Mouse (Mus musculus) megakaryocyte, embryonic 14.5 days (primary cell): ENCODE measurements around the gene Lgsn. TPM values are rescaled to one million over a fixed set of nuclear protein-coding genes. Genes with fewer than 3 reads are reported as not detected.

Source experiments
- H3K27me3 ChIP-seq: replicated peaks from 2 replicates; pipeline ENCODE3; 2012; ENCODE audit warnings: inconsistent platforms
- H3K36me3 ChIP-seq: replicated peaks from 2 replicates; pipeline ENCODE3; 2012; ENCODE audit warnings: low read length, inconsistent platforms, mixed read lengths
- H3K4me1 ChIP-seq: 2 replicates; pipeline ENCODE4 v1.6.1; 2012; ENCODE audit warnings: inconsistent platforms
- H3K4me3 ChIP-seq: replicated peaks from 2 replicates; pipeline ENCODE3; 2012; ENCODE audit warnings: moderate library complexity, mild to moderate bottlenecking, inconsistent platforms
- H3K9me3 ChIP-seq: 2 replicates; pipeline ENCODE4 v1.6.1; 2012; ENCODE audit warnings: inconsistent platforms
- FLI1 ChIP-seq: IDR thresholded peaks from 2 replicates; pipeline ENCODE4 v1.6.1; 2012; ENCODE audit warnings: low read length, inconsistent platforms, mixed read lengths
- GATA1 ChIP-seq: IDR thresholded peaks from 3 replicates; pipeline ENCODE4 v1.6.1; 2012; ENCODE audit warnings: mixed read lengths, low read length, inconsistent platforms, borderline replicate concordance
- polyA plus RNA-seq: library from polyadenylated mRNA; stranded (reverse); fragments of >175 nt; gene quantifications from 2 replicates; pipeline ENCODE4 v1.2.3, GENCODE M21; 2012; ENCODE audit warnings: low replicate concordance; ENCODE audit not compliant: insufficient read depth

Lgsn gene
- not detected in 2 replicates for polyA plus RNA-seq

DNA sequence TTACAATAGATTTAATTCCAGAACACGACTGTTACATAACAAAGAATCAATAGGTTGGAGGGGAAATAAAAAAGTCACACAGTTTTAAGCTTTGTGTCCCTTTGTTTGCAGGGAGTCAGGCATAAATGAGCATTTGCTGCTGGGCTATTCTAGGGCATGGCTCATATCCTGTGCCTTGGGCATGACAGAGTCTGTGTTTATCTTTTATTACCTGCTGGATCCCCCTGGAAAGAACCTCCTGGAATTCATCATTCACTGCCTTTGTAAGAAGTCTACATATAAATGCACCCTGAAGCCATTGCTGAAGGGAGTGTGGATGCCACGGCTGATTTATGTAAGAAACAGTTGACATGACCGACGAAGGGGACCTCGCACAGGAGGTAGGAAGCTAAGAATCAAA lies at the start of gene Lgsn:
Lgsn (plus strand) TSS at position 301 of the 400 bp plus-strand sequence.
- Histone ChIP-seq H3K27me3 (no peaks in the 10 kb centered on the region), H3K4me3 (no peak within 1 kb of the TSS), H3K9me3 (peaks cover 4% of the 10 kb centered on the region; the same call in 1 of the 2 replicates), H3K4me1 (no peaks in the 10 kb centered on the region), H3K36me3 (no peaks in the 10 kb centered on the region)
- TF ChIP-seq FLI1 (no peak), GATA1 (no peak)

DNA sequence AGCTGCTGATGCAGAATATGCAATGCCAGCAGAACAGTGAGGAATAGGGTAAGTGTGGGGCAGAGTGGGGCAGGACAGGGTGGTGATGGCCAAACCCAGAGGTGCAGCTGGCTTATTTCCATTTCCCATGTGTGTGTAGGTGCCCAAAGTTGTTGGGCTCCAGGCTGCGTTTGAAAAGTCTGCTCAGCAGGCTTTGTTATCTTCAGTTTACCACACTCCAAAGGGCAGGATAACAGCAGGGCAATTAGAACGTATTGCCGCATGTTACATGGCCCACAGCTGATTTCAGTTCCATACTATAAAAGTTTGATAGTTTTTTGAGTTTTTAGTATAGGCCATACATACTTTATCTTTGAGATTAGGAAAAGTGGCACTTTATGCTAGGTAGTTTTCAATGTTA lies 37.8 kb upstream of the Lgsn start:
- no peak for TF ChIP-seq GATA1
- H3K9me3 ChIP-seq, result peaks cover 3% of the 10 kb centered on the region; the same call in 1 of the 2 replicates
- H3K4me1 ChIP-seq, result no peaks in the 10 kb centered on the region
- H3K4me3 ChIP-seq, result no peak overlapping the region
- no peaks in the 10 kb centered on the region for H3K36me3 ChIP-seq
- no peaks in the 10 kb centered on the region for H3K27me3 ChIP-seq

DNA sequence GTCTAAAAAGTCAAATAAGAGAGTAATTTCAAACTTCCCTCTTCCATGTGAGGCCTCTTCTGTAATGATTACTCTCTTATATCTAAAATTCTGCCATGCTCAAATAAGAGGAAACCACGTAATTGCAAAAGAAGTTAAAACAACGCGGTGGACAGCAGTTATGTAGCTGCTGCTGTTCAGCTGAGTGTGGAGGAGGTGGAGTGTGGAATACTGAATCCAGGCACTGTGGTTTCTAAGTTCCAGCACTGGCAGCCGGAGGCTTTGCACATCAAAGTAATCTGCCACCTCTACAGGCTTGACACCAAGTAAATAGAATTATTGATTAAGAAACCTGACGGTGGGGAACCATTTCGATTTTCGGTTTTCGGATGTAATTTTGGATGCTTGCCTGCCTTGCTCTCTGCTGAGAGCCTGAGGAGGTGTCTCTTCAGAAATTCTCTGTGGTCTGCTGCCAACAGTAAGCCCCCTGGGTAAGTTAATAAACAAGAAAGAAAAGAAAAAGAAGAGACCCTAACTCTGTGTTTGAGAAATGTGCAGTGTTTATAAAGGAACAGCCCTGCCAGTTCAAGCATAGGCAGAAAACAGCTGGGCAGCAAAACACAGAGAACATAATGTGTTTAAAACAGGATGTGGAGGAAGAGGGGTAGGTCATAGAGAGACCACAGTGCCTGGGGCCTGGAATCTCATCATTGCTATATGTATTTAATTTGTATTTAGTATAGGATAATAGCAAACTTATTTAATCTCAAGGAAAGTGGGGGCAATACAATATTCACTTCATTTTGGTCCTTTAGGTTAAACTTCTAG lies 33.7 kb upstream of the Lgsn start:
- TF ChIP-seq GATA1 (no peak), FLI1 (no peak)
- H3K4me3 ChIP-seq, result no peak overlapping the region

DNA sequence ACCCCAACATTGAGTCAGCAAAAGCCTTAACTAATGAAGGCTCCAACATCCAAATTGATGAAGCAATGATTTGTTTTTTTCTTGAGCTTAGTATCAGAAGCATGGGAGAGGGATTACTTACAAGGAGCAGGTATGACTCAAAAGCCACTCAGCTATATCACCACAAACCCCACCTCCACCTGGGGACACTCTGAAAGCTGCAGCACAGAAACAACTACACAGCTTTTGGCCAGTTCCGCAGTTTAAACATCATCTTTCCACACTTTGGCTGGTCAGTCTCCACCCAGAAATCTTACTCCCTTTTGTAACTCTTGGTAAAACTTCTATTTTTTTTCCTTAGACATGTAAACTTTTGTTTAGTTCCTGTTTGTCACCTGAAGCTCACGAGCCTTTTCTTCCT lies 32.6 kb upstream of the Lgsn start:
- Histone ChIP-seq H3K4me3 (no peak overlapping the region), H3K4me1 (no peaks in the 10 kb centered on the region), H3K27me3 (no peaks in the 10 kb centered on the region), H3K9me3 (no peaks in the 10 kb centered on the region), H3K36me3 (no peaks in the 10 kb centered on the region)
- TF ChIP-seq GATA1 (no peak), FLI1 (no peak)

More for the DNA sequence above, 33.7 kb upstream of the Lgsn start:
- no peaks in the 10 kb centered on the region for H3K4me1 ChIP-seq
- H3K27me3 ChIP-seq, result no peaks in the 10 kb centered on the region
- no peaks in the 10 kb centered on the region for H3K36me3 ChIP-seq
- H3K9me3 ChIP-seq, result peaks cover 1% of the 10 kb centered on the region; the same call in 1 of the 2 replicates

DNA sequence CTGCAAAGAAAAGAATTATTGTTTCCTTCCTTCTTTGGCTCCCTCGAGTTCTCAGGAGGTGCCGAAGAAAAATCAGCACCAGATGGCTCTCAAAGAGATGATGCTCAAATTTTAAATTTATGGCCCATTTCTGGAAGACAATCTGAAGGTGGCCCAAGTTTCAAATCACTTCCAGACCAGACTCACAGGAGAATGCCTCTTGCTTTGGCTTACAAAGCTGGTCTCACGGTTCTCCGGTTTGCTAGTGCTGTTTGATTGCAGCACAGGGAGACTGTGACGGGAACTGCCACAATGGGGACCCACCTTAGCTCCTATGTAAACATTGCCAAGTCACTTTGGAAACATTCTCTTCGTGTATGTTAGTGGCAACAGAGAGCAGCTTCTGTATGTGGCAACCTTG lies 26.5 kb upstream of the Lgsn start:
- TF ChIP-seq FLI1 (no peak), GATA1 (no peak)
- Histone ChIP-seq H3K36me3 (no peaks in the 10 kb centered on the region), H3K4me3 (no peak overlapping the region), H3K4me1 (no peaks in the 10 kb centered on the region), H3K9me3 (no peaks in the 10 kb centered on the region), H3K27me3 (no peaks in the 10 kb centered on the region)

DNA sequence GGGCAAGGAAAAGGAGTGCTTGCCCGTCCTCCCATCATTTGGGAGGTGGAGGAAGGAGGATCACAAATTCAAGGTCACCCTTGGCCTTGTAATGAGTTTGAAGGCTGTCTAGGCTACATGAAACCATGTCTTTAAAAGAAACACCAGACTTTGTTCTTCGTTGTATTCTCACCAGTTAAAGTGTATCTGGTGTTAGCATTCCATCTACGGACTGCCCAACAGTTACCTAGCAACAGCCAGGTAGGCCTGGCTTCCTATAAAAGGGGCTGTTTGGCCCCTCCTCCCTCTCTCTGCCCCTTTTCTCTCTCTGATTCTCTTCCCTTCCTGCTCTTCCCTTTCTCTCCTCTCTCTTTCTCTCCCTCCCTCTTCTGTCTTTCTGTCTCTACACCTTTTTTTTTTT lies 25.7 kb upstream of the Lgsn start:
- H3K36me3 ChIP-seq, result no peaks in the 10 kb centered on the region
- no peaks in the 10 kb centered on the region for H3K9me3 ChIP-seq
- TF ChIP-seq GATA1 (no peak), FLI1 (no peak)
- no peaks in the 10 kb centered on the region for H3K27me3 ChIP-seq
- H3K4me3 ChIP-seq, result no peak overlapping the region
- no peaks in the 10 kb centered on the region for H3K4me1 ChIP-seq

DNA sequence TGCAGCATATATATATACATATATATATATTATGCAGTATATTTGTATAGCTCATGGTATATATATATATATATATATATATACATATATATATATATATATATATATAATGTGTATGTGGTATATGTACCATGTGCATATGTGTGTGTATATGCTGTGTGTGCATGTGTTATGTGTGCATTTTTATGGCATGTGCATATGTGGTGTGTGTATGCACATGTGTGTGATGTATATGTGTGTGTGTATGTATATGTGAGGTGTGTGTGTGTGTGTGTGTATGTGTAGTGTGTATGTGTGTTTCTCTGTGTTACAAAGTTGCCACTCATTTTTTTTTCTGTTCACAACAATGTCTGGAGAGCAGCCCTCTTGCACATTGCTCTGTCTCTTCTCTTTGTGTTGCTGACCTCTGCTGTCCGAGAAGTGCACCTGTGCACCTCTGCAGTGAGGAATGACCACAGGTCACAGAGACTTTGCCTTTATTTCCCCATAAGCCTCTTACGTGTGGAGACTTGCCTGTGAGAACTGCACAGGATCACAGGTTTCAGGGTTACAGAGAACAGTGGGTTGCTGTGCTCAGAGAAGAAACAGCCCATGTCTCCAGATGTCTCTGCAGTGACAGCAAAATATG lies 23.3 kb upstream of the Lgsn start:
- no peaks in the 10 kb centered on the region for H3K27me3 ChIP-seq
- H3K9me3 ChIP-seq, result no peaks in the 10 kb centered on the region
- no peak overlapping the region for H3K4me3 ChIP-seq
- H3K36me3 ChIP-seq, result no peaks in the 10 kb centered on the region
- no peaks in the 10 kb centered on the region for H3K4me1 ChIP-seq
- no peak for TF ChIP-seq FLI1
- no peak for TF ChIP-seq GATA1

DNA sequence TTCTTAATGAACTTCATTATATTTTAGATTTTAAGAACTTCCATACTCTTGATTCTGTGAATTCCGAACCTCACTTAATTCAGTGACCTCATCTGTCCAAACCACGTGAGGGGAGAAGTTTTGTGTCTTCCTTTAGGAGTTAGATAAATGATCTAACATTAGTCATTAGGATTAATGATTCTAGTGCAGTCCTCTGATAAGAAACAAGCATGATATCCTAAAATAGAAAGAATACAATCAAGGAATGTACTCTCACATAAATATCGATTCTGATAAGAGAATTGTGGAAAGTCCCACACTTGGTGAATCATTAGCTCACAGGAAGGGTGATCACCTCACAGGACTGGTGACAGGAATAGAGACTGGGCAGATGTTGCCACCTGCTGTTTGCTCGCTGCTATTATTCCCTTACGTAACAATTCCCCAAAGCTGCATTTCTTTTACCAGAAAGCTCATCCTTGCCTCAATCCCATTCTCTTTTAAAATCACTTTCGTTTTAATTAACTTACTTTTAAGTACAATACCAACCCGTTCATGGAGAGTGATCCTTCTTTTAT lies 22.3 kb upstream of the Lgsn start:
- no peaks in the 10 kb centered on the region for H3K4me1 ChIP-seq
- no peaks in the 10 kb centered on the region for H3K36me3 ChIP-seq
- H3K4me3 ChIP-seq, result no peak overlapping the region
- no peaks in the 10 kb centered on the region for H3K9me3 ChIP-seq
- TF ChIP-seq GATA1, result no peak
- TF ChIP-seq FLI1, result no peak
- H3K27me3 ChIP-seq, result no peaks in the 10 kb centered on the region

DNA sequence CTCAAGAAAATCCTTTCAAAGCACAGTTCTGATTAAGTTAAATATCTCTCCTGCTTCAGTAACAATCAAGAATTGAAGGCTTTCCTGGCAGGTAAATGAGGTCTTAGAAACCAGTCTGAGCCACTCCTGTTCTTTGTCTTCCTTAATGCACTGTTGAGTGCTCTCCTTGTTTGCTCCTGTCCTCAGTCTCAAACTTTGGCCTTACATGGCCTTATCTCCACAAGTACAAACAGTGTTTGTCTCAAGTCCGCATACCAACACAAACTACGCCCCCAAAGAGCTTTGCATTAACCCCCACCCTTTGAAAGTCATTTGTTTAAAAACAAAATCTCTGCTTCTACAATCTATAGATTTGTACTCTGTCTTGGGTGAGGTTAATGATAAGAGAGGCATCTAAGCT lies 20.0 kb upstream of the Lgsn start:
- Histone ChIP-seq H3K4me3 (no peak overlapping the region), H3K27me3 (no peaks in the 10 kb centered on the region), H3K36me3 (no peaks in the 10 kb centered on the region), H3K4me1 (no peaks in the 10 kb centered on the region), H3K9me3 (no peaks in the 10 kb centered on the region)
- TF ChIP-seq GATA1 (no peak), FLI1 (no peak)

DNA sequence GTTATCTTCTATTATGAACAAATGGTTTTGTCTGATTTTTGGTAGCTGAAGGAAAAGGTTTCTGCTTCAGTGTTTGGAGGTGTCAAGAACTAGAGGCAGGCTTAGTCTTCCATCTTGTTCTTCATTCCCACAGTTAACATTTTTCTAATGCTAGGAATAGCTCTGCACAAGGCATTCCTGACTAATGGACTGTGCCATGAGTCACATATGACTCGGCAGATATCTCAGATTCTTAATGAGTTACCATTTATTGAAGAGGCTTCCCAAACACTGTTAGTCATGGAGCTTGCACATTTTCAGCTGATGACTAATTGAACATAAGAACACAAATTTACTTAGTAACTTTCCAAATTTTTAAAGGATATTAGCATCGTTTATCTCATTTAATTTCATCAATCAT lies 19.3 kb upstream of the Lgsn start:
- TF ChIP-seq GATA1 (no peak), FLI1 (no peak)
- Histone ChIP-seq H3K9me3 (no peaks in the 10 kb centered on the region), H3K36me3 (no peaks in the 10 kb centered on the region), H3K4me1 (no peaks in the 10 kb centered on the region), H3K4me3 (no peak overlapping the region), H3K27me3 (no peaks in the 10 kb centered on the region)
